Mouse (Mus musculus): ENCODE measurements around the gene Acmsd. TPM values are rescaled to one million over a fixed set of nuclear protein-coding genes. Genes with fewer than 3 reads are reported as not detected.

Acmsd gene
- polyA plus RNA-seq, 1 experiment: 4.1 TPM

- Histone ChIP-seq H3K27ac (ENCODE audit: control insufficient read depth, insufficient read depth, low read depth, low read length, poor library complexity) (no peak overlapping the region), H3K4me3 (replicated peaks; ENCODE audit: control insufficient read depth, low read depth, low read length) (no peak overlapping the region), H3K4me1 (ENCODE audit: control insufficient read depth, insufficient read depth, low read length) (peaks cover 1% of the 10 kb centered on the region; the same call in 1 of the 2 replicates)
- 37% methylated on average over 3 of the region's 3 CpGs for WGBS
- TF ChIP-seq POLR2A (IDR thresholded peaks at IDR 0.05; ENCODE audit: borderline replicate concordance, control insufficient read depth, low read depth, low read length) (no peak), CTCF (IDR thresholded peaks at IDR 0.05; ENCODE audit: control insufficient read depth, insufficient read depth, low read length) (no peak)
Measured at GRCm38 (mm10) chr1:127780142-127780541, 50.9 kb downstream of the Acmsd start.

DNA sequence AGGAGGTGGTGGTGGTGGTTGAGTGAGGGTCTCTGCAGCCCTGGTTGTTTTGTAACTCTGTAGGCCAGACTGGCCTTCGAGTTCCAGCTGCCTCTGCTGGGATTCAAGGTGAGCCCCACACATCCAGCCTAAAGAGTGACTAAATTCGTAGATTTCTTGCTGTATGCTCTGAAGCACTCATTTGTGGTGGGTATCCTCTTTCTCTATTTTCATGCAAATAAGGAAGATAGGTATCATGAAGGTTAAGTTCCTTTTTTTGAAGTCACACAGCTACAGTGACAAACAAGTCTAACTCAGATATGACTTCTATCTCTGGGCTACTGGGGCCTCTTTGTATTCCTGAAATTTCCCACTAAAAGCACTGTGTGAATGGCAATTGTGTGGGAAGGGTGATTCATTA, 51.6 kb downstream of the Acmsd start:
- Histone ChIP-seq H3K4me3 (replicated peaks; ENCODE audit: control insufficient read depth, low read depth, low read length) (no peak overlapping the region), H3K27ac (ENCODE audit: control insufficient read depth, insufficient read depth, low read depth, low read length, poor library complexity) (no peak overlapping the region; the same call in 1 of the 2 replicates), H3K4me1 (ENCODE audit: control insufficient read depth, insufficient read depth, low read length) (peaks cover 1% of the 10 kb centered on the region; the same call in 1 of the 2 replicates)
- TF ChIP-seq POLR2A (IDR thresholded peaks at IDR 0.05; ENCODE audit: borderline replicate concordance, control insufficient read depth, low read depth, low read length): no peak
- TF ChIP-seq CTCF (IDR thresholded peaks at IDR 0.05; ENCODE audit: control insufficient read depth, insufficient read depth, low read length): no peak
- 29% methylated on average over 2 of the region's 2 CpGs for WGBS

DNA sequence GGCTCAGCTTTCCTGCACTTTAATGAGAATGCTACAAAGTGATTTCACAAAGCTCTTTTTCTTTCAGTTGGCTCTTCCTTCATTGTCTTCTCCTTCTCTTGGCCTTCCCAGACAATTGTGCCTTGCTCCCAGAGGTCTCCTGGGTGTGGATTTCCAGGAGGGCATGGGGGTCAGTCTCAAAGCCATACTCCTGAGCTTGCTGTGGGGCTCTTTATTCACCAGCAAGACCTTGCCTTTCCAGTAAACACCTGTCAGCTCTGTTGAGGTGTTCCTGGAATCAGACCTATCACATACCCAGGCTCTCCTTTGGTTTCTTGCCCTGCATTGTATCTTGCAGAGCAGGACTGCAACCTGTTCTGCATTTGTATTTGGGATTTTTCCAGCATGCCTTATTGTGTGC, 54.6 kb downstream of the Acmsd start:
- no peak overlapping the region for H3K27ac ChIP-seq (ENCODE audit: control insufficient read depth, insufficient read depth, low read depth, low read length, poor library complexity)
- H3K4me3 ChIP-seq (replicated peaks; ENCODE audit: control insufficient read depth, low read depth, low read length): no peak overlapping the region
- TF ChIP-seq CTCF (IDR thresholded peaks at IDR 0.05; ENCODE audit: control insufficient read depth, insufficient read depth, low read length) (no peak), POLR2A (IDR thresholded peaks at IDR 0.05; ENCODE audit: borderline replicate concordance, control insufficient read depth, low read depth, low read length) (no peak)
- H3K4me1 ChIP-seq (ENCODE audit: control insufficient read depth, insufficient read depth, low read length): peaks cover 1% of the 10 kb centered on the region; the same call in 1 of the 2 replicates

- Histone ChIP-seq H3K27ac (ENCODE audit: control insufficient read depth, insufficient read depth, low read depth, low read length, poor library complexity) (no peak overlapping the region), H3K4me3 (replicated peaks; ENCODE audit: control insufficient read depth, low read depth, low read length) (no peak overlapping the region), H3K4me1 (ENCODE audit: control insufficient read depth, insufficient read depth, low read length) (no peaks in the 10 kb centered on the region; the same call in 1 of the 2 replicates)
- TF ChIP-seq CTCF (IDR thresholded peaks at IDR 0.05; ENCODE audit: control insufficient read depth, insufficient read depth, low read length) (no peak), POLR2A (IDR thresholded peaks at IDR 0.05; ENCODE audit: borderline replicate concordance, control insufficient read depth, low read depth, low read length) (no peak)
- WGBS: 10% methylated on average over 1 of the region's 1 CpGs
Measured at GRCm38 (mm10) chr1:127785882-127786281, 56.7 kb downstream of the Acmsd start.

DNA sequence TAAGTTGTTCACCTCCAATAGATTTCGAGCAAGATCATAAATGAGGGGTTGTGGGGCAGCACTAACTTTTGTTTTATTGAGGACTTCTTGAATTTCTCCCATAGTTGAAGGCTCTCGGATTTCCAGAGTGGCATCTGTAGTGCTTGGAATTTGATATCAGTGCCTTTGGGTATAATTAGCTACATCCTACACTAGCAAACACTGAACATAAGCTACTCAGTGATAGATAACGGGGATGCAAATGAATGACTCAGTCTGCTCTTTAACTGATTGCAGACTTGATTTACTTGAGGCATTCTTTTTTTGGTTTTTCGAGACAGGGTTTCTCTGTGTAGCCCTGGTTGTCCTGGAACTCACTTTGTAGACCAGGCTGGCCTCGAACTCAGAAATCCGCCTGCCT, 59.7 kb downstream of the Acmsd start:
- Histone ChIP-seq H3K27ac (ENCODE audit: control insufficient read depth, insufficient read depth, low read depth, low read length, poor library complexity) (no peak overlapping the region), H3K4me1 (ENCODE audit: control insufficient read depth, insufficient read depth, low read length) (no peaks in the 10 kb centered on the region; the same call in 1 of the 2 replicates), H3K4me3 (replicated peaks; ENCODE audit: control insufficient read depth, low read depth, low read length) (no peak overlapping the region)
- 81% methylated on average over 6 of the region's 6 CpGs for WGBS
- TF ChIP-seq CTCF (IDR thresholded peaks at IDR 0.05; ENCODE audit: control insufficient read depth, insufficient read depth, low read length) (no peak), POLR2A (IDR thresholded peaks at IDR 0.05; ENCODE audit: borderline replicate concordance, control insufficient read depth, low read depth, low read length) (no peak)

- no peaks in the 10 kb centered on the region for H3K4me1 ChIP-seq (ENCODE audit: control insufficient read depth, insufficient read depth, low read length)
- H3K27ac ChIP-seq (ENCODE audit: control insufficient read depth, insufficient read depth, low read depth, low read length, poor library complexity): no peak overlapping the region
- H3K4me3 ChIP-seq (replicated peaks; ENCODE audit: control insufficient read depth, low read depth, low read length): no peak overlapping the region
- WGBS: 92% methylated on average over 1 of the region's 1 CpGs
- TF ChIP-seq POLR2A (IDR thresholded peaks at IDR 0.05; ENCODE audit: borderline replicate concordance, control insufficient read depth, low read depth, low read length) (no peak), CTCF (IDR thresholded peaks at IDR 0.05; ENCODE audit: control insufficient read depth, insufficient read depth, low read length) (no peak)
Measured at GRCm38 (mm10) chr1:127793459-127793858, 64.2 kb downstream of the Acmsd start.

- Histone ChIP-seq H3K4me3 (replicated peaks; ENCODE audit: control insufficient read depth, low read depth, low read length) (no peak overlapping the region), H3K27ac (ENCODE audit: control insufficient read depth, insufficient read depth, low read depth, low read length, poor library complexity) (no peak overlapping the region), H3K4me1 (ENCODE audit: control insufficient read depth, insufficient read depth, low read length) (no peaks in the 10 kb centered on the region)
- TF ChIP-seq POLR2A (IDR thresholded peaks at IDR 0.05; ENCODE audit: borderline replicate concordance, control insufficient read depth, low read depth, low read length) (no peak), CTCF (IDR thresholded peaks at IDR 0.05; ENCODE audit: control insufficient read depth, insufficient read depth, low read length) (no peak)
- WGBS: 88% methylated on average over 6 of the region's 6 CpGs
Measured at GRCm38 (mm10) chr1:127795087-127795769, 66.0 kb downstream of the Acmsd start.

- WGBS: 54% methylated on average over 4 of the region's 4 CpGs
- Histone ChIP-seq H3K27ac (ENCODE audit: control insufficient read depth, insufficient read depth, low read depth, low read length, poor library complexity) (no peak overlapping the region), H3K4me1 (ENCODE audit: control insufficient read depth, insufficient read depth, low read length) (no peaks in the 10 kb centered on the region), H3K4me3 (replicated peaks; ENCODE audit: control insufficient read depth, low read depth, low read length) (no peak overlapping the region)
- no peak for TF ChIP-seq POLR2A (IDR thresholded peaks at IDR 0.05; ENCODE audit: borderline replicate concordance, control insufficient read depth, low read depth, low read length)
Measured at GRCm38 (mm10) chr1:127796341-127796740, 67.1 kb downstream of the Acmsd start.

DNA sequence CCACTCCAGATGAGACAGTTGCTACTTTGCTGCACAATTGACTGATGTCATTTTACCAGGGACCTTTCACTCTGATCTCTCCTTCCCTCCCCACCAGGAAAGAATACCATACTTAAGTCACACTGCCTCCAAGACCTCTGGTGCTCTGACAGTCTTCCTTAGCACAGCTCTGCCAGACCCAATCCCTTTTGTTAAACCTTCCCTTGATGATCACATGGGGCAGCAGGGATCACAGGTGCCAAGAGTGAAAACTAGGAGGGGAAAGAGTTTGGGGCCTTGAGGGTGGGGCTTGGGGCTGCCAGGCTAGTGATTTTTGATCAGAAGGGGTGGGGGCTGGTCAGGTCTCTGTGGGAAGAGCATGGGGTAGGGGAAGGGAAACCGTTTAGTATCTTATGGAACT, 67.5 kb downstream of the Acmsd start:
- Histone ChIP-seq H3K4me1 (ENCODE audit: control insufficient read depth, insufficient read depth, low read length) (no peaks in the 10 kb centered on the region), H3K27ac (ENCODE audit: control insufficient read depth, insufficient read depth, low read depth, low read length, poor library complexity) (no peak overlapping the region), H3K4me3 (replicated peaks; ENCODE audit: control insufficient read depth, low read depth, low read length) (no peak overlapping the region)
- no peak for TF ChIP-seq POLR2A (IDR thresholded peaks at IDR 0.05; ENCODE audit: borderline replicate concordance, control insufficient read depth, low read depth, low read length)
- TF ChIP-seq CTCF (IDR thresholded peaks at IDR 0.05; ENCODE audit: control insufficient read depth, insufficient read depth, low read length): no peak
- WGBS: 69% methylated on average over 1 of the region's 1 CpGs
